Mouse (Mus musculus) thymus, adult 2 months (tissue): ENCODE results near the gene Dpf3. TPM values are rescaled to one million over a fixed set of nuclear protein-coding genes. Genes with fewer than 3 reads are reported as not detected.

Experiments used
- DNase-seq: peaks from one replicate; pipeline ENCODE4 v3.0.0; 2021
- H3K27ac ChIP-seq: fragments of 200-500 bp; 2 replicates; pipeline ENCODE4 v1.5.1; 2012; ENCODE audit warnings: low read length, control low read depth; ENCODE audit not compliant: control insufficient read depth, insufficient read depth
- H3K27me3 ChIP-seq: fragments of 200-500 bp; 2 replicates; pipeline ENCODE4 v1.6.1; 2012; ENCODE audit warnings: mild to moderate bottlenecking, low read length, moderate library complexity, mixed read lengths; ENCODE audit not compliant: control insufficient read depth, insufficient read depth
- H3K36me3 ChIP-seq: fragments of 200-500 bp; 2 replicates; pipeline ENCODE4 v1.6.1; 2012; ENCODE audit warnings: mild to moderate bottlenecking, low read length, moderate library complexity; ENCODE audit not compliant: control insufficient read depth, insufficient read depth
- H3K4me1 ChIP-seq: fragments of 200-500 bp; replicated peaks from 2 replicates; pipeline ENCODE4 v1.6.1; 2012; ENCODE audit warnings: low read length; ENCODE audit not compliant: control insufficient read depth, insufficient read depth
- H3K4me3 ChIP-seq: fragments of 200-500 bp; 2 replicates; pipeline ENCODE4 v1.5.1; 2012; ENCODE audit warnings: mild to moderate bottlenecking, low read length, control low read depth, moderate library complexity; ENCODE audit not compliant: control insufficient read depth, insufficient read depth
- CTCF ChIP-seq: fragments of 200-500 bp; IDR thresholded peaks from 2 replicates; pipeline ENCODE4 v1.5.1; 2012; ENCODE audit warnings: mild to moderate bottlenecking, control low read depth, low read length, moderate library complexity, borderline replicate concordance; ENCODE audit not compliant: control insufficient read depth, poor library complexity, insufficient read depth; ENCODE audit errors: extremely low read depth
- POLR2A ChIP-seq: fragments of 200-500 bp; IDR thresholded peaks from 2 replicates; pipeline ENCODE4 v1.6.1; 2012; ENCODE audit warnings: mild to moderate bottlenecking, low read length, control low read depth, moderate library complexity; ENCODE audit not compliant: control insufficient read depth, poor library complexity, insufficient read depth; ENCODE audit errors: extremely low read depth
- WGBS: fragments of 180-500 bp; shearing (Covaris S2); methylation state at CpG from one replicate; pipeline ENCODE4 v1.1.7; 2018; 5-methylcytosine and 5-hydroxymethylcytosine counted together
- polyA plus RNA-seq: library from polyadenylated mRNA; depleted of rRNA; stranded (reverse); fragments of >200 nt; gene quantifications from 2 replicates; pipeline ENCODE4 v1.2.3, GENCODE M21; 2012

The Dpf3 gene
- polyA plus RNA-seq, 1 experiment, result 0.65 TPM

GRCm38 (mm10) chr12:83502190-83502589 lies 14.7 kb upstream of the Dpf3 start:
- H3K4me1 ChIP-seq, result no peaks in the 10 kb centered on the region
- peak; percentile 54 for DNase-seq
- H3K27me3 ChIP-seq, result no peaks in the 10 kb centered on the region
- 8% methylated on average over 9 of the region's 9 CpGs for WGBS
- H3K27ac ChIP-seq, result no peak overlapping the region
- no peak overlapping the region for H3K4me3 ChIP-seq
- no peaks in the 10 kb centered on the region for H3K36me3 ChIP-seq
- TF ChIP-seq CTCF (no peak), POLR2A (no peak)

- DNase-seq, result no peak
- Histone ChIP-seq H3K27me3 (no peaks in the 10 kb centered on the region; the same call in 1 of the 2 replicates), H3K36me3 (no peaks in the 10 kb centered on the region), H3K4me3 (no peak overlapping the region), H3K4me1 (no peaks in the 10 kb centered on the region), H3K27ac (no peak overlapping the region)
- 93% methylated on average over 5 of the region's 5 CpGs for WGBS
- TF ChIP-seq POLR2A (no peak), CTCF (no peak)
Measured at GRCm38 (mm10) chr12:83499256-83499655, 11.7 kb upstream of the Dpf3 start.

- 84% methylated on average over 3 of the region's 3 CpGs for WGBS
- no peak overlapping the region for H3K4me3 ChIP-seq
- H3K27ac ChIP-seq, result no peak overlapping the region
- H3K4me1 ChIP-seq, result no peaks in the 10 kb centered on the region
- TF ChIP-seq CTCF (no peak), POLR2A (no peak)
- no peak for DNase-seq
- H3K36me3 ChIP-seq, result no peaks in the 10 kb centered on the region
- H3K27me3 ChIP-seq, result no peaks in the 10 kb centered on the region; the same call in 1 of the 2 replicates
Measured at GRCm38 (mm10) chr12:83497959-83498358, 10.4 kb upstream of the Dpf3 start.

- no peak overlapping the region for H3K4me3 ChIP-seq
- H3K27me3 ChIP-seq, result no peaks in the 10 kb centered on the region; the same call in 1 of the 2 replicates
- TF ChIP-seq CTCF, result no peak
- TF ChIP-seq POLR2A, result no peak
- no peaks in the 10 kb centered on the region for H3K36me3 ChIP-seq
- no peak for DNase-seq
- H3K4me1 ChIP-seq, result no peaks in the 10 kb centered on the region
- no peak overlapping the region for H3K27ac ChIP-seq
- 93% methylated on average over 6 of the region's 6 CpGs for WGBS
Measured at GRCm38 (mm10) chr12:83496736-83497135, 9.2 kb upstream of the Dpf3 start.

GRCm38 (mm10) chr12:83496336-83496735 lies 8.8 kb upstream of the Dpf3 start:
- WGBS, result 86% methylated on average over 4 of the region's 4 CpGs

GRCm38 (mm10) chr12:83495961-83496282 lies 8.4 kb upstream of the Dpf3 start:
- H3K27ac ChIP-seq, result no peak overlapping the region
- DNase-seq, result no peak
- H3K27me3 ChIP-seq, result no peaks in the 10 kb centered on the region; the same call in 1 of the 2 replicates
- no peaks in the 10 kb centered on the region for H3K36me3 ChIP-seq
- WGBS, result 87% methylated on average over 9 of the region's 9 CpGs
- no peak overlapping the region for H3K4me3 ChIP-seq
- no peak for TF ChIP-seq POLR2A
- TF ChIP-seq CTCF, result no peak
- H3K4me1 ChIP-seq, result no peaks in the 10 kb centered on the region

More at GRCm38 (mm10) chr12:83496336-83496735, 8.8 kb upstream of the Dpf3 start:
- DNase-seq, result no peak
- H3K4me3 ChIP-seq, result no peak overlapping the region
- H3K27ac ChIP-seq, result no peak overlapping the region
- H3K36me3 ChIP-seq, result no peaks in the 10 kb centered on the region
- H3K27me3 ChIP-seq, result no peaks in the 10 kb centered on the region; the same call in 1 of the 2 replicates
- no peaks in the 10 kb centered on the region for H3K4me1 ChIP-seq
- TF ChIP-seq CTCF (no peak), POLR2A (no peak)
